Comparison of ENCODE assay signal across 17 mouse cellular contexts in the genomic region with DNA sequence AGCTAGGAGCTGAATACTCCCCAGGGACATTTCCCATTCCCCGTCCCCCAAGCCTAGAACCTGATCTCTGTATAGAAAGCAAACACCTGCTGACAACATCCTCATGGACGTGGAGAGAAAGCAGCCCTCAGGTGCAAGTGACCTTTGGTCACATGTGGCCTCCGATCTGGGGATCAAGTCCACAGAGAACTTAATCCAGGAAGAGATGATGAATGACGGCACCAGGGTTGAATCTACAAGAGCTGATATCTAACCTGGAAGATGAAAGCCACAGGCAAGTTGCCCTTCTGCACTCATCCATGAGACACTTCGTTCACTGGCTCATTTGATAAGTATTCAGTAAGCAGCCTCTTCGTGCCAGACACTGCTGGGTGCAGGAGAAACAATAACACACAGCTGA. TPM values are rescaled to one million over a fixed set of nuclear protein-coding genes. Genes with fewer than 3 reads are reported as not detected.
"Had no signal": no experiment of that assay in that cellular context is flagged by ENCODE, and none has a peak within 500 bp of the region (broad histone marks: within the 10 kb centered on the region; RNA-seq: fewer than 3 reads in every experiment).

No protein-coding gene starts in this region.

- H3K9me3 ChIP-seq: midbrain, embryonic 10.5 days; midbrain, embryonic 12.5 days; neural tube, embryonic 13.5 days; neural tube, embryonic 15.5 days had no signal

- H3K4me1 ChIP-seq: midbrain, embryonic 10.5 days; midbrain, embryonic 12.5 days; neural tube, embryonic 13.5 days had no signal

- H3K9ac ChIP-seq: liver, postnatal 0 days; lung, embryonic 14.5 days; midbrain, embryonic 12.5 days; neural tube, embryonic 13.5 days; neural tube, embryonic 15.5 days had no signal

- H3K4me2 ChIP-seq: lung, embryonic 14.5 days; midbrain, embryonic 12.5 days; neural tube, embryonic 13.5 days; neural tube, embryonic 15.5 days had no signal

- ATAC-seq: liver, postnatal 0 days; midbrain, embryonic 16.5 days had no signal

- H3K4me3 ChIP-seq: midbrain, embryonic 10.5 days; midbrain, embryonic 12.5 days; myocyte; neural tube, embryonic 13.5 days; neural tube, embryonic 15.5 days had no signal

- H3K27ac ChIP-seq: midbrain, embryonic 10.5 days; midbrain, embryonic 12.5 days; neural tube, embryonic 13.5 days; neural tube, embryonic 15.5 days had no signal

- H3K36me3 ChIP-seq: midbrain, embryonic 10.5 days; midbrain, embryonic 12.5 days; neural tube, embryonic 13.5 days; neural tube, embryonic 15.5 days had no signal

- DNase-seq: liver, postnatal 0 days; lung, embryonic 14.5 days; lung, postnatal 10 days; lung, postnatal 4 days; midbrain, embryonic 14.5 days; retina, postnatal 1 day; right cerebral cortex, adult 18-20 months; spleen, adult 18-20 months; thymus, adult 18-20 months; thymus, postnatal 14 days; thymus, postnatal 36 days had no signal

RNA-seq across cellular contexts. Expression of gene Themis2, which starts 33.6 kb away (rescaled TPM):
- polyA plus RNA-seq: myocyte had no signal
